Mouse (Mus musculus) urinary bladder, postnatal 4 days (tissue): ENCODE results near the gene Zfp51.
"Not testable (repeated sequence)": the region's sequence is repeated elsewhere in the genome, so short reads cannot be mapped to it uniquely, and the experiment has no call there.

Experiments
- DNase-seq, 2 experiments: peaks; one replicate each; pipeline ENCODE4 v3.0.0; 2021 to 2022; ENCODE audit warnings: low spot score in 2 of 2

The Zfp51 gene

GRCm38 (mm10) chr17:21450138-21450704, at the start of gene Zfp51:
TSS of gene Zfp51 (plus strand) at chr17:21450374.
- DNase-seq, result peak; percentile 92

- peak; percentile 65 to 73 for DNase-seq
These were observed 27.2 kb upstream of the Zfp51 start, which contains the start of gene Zfp54 for GRCm38 (mm10) chr17:21422664-21423599. TSS of gene Zfp54 (plus strand) at chr17:21423227.

GRCm38 (mm10) chr17:21438806-21439400, 11.3 kb upstream of the Zfp51 start:
- DNase-seq, result not testable (repeated sequence)

GRCm38 (mm10) chr17:21449669-21450068, 505 bp upstream of the Zfp51 start:
- peak; percentile 40 to 70 for DNase-seq

- DNase-seq, result no peak
These were observed 13.4 kb downstream of the Zfp51 start for GRCm38 (mm10) chr17:21463550-21463949.

GRCm38 (mm10) chr17:21472032-21472652, 22.0 kb downstream of the Zfp51 start:
- no peak for DNase-seq

GRCm38 (mm10) chr17:21472653-21473307, 22.6 kb downstream of the Zfp51 start:
- no peak for DNase-seq

- no peak for DNase-seq
These were observed 23.4 kb downstream of the Zfp51 start for GRCm38 (mm10) chr17:21473362-21474190.

- DNase-seq, result not testable (repeated sequence)
These were observed 24.6 kb downstream of the Zfp51 start for GRCm38 (mm10) chr17:21474729-21475128.

GRCm38 (mm10) chr17:21475290-21475689, 25.1 kb downstream of the Zfp51 start:
- not testable (repeated sequence) for DNase-seq

GRCm38 (mm10) chr17:21476351-21476750, 26.2 kb downstream of the Zfp51 start:
- not testable (repeated sequence) for DNase-seq

- DNase-seq, result not testable (repeated sequence)
These were observed 28.1 kb downstream of the Zfp51 start for GRCm38 (mm10) chr17:21478103-21478777.

- peak; percentile 82 to 83 for DNase-seq
These were observed 38.8 kb downstream of the Zfp51 start, which contains the start of gene Zfp53 for GRCm38 (mm10) chr17:21488760-21489499. TSS of gene Zfp53 (plus strand) at chr17:21488998.

- no peak for DNase-seq
These were observed 39.4 kb downstream of the Zfp51 start for GRCm38 (mm10) chr17:21489500-21490001.

GRCm38 (mm10) chr17:21501365-21501764, 51.2 kb downstream of the Zfp51 start:
- DNase-seq, result no peak

GRCm38 (mm10) chr17:21504524-21504923, 54.4 kb downstream of the Zfp51 start:
- no peak for DNase-seq

GRCm38 (mm10) chr17:21506258-21506657, 56.1 kb downstream of the Zfp51 start:
- no peak for DNase-seq

- DNase-seq, result no peak
These were observed 59.6 kb downstream of the Zfp51 start for GRCm38 (mm10) chr17:21509756-21510155.
